Mouse (Mus musculus) urinary bladder, postnatal 4 days (tissue): ENCODE measurements around the gene Rgl1.

ENCODE experiments used
- DNase-seq, 2 experiments: peaks; one replicate each; pipeline ENCODE4 v3.0.0; 2021 to 2022; ENCODE audit warnings: low spot score in 2 of 2

Gene Rgl1

GRCm38 (mm10) chr1:152585385-152585984, 180.7 kb downstream of the Rgl1 start:
- DNase-seq, result no peak

GRCm38 (mm10) chr1:152584933-152585332, 181.2 kb downstream of the Rgl1 start:
- DNase-seq, result no peak

GRCm38 (mm10) chr1:152581127-152581905, 184.8 kb downstream of the Rgl1 start:
- no peak for DNase-seq

- no peak for DNase-seq
Measured at GRCm38 (mm10) chr1:152578944-152579343, 187.2 kb downstream of the Rgl1 start.

GRCm38 (mm10) chr1:152578108-152578721, 187.9 kb downstream of the Rgl1 start:
- DNase-seq, result no peak

GRCm38 (mm10) chr1:152576614-152577144, 189.5 kb downstream of the Rgl1 start:
- no peak for DNase-seq

- DNase-seq, result no peak
Measured at GRCm38 (mm10) chr1:152575096-152575495, 191.1 kb downstream of the Rgl1 start.

- DNase-seq, result no peak
Measured at GRCm38 (mm10) chr1:152573470-152574059, 192.6 kb downstream of the Rgl1 start.

GRCm38 (mm10) chr1:152572755-152573469, 193.2 kb downstream of the Rgl1 start:
- DNase-seq, result no peak

- DNase-seq, result no peak
Measured at GRCm38 (mm10) chr1:152571340-152571739, 194.8 kb downstream of the Rgl1 start.

GRCm38 (mm10) chr1:152570681-152571080, 195.5 kb downstream of the Rgl1 start:
- no peak for DNase-seq

GRCm38 (mm10) chr1:152563282-152563681, 202.9 kb downstream of the Rgl1 start:
- no peak for DNase-seq

GRCm38 (mm10) chr1:152562877-152563276, 203.3 kb downstream of the Rgl1 start:
- DNase-seq, result no peak

- peak in 1 of 2 experiments; percentile 43 for DNase-seq
Measured at GRCm38 (mm10) chr1:152560477-152560876, 205.7 kb downstream of the Rgl1 start.

- DNase-seq, result no peak
Measured at GRCm38 (mm10) chr1:152556576-152557281, 209.4 kb downstream of the Rgl1 start.

- peak; percentile 72 for DNase-seq
Measured at GRCm38 (mm10) chr1:152555944-152556573, 210.1 kb downstream of the Rgl1 start.

GRCm38 (mm10) chr1:152553912-152554547, 212.1 kb downstream of the Rgl1 start:
- no peak for DNase-seq

GRCm38 (mm10) chr1:152550973-152551372, 215.2 kb downstream of the Rgl1 start:
- no peak for DNase-seq

- DNase-seq, result no peak
Measured at GRCm38 (mm10) chr1:152550544-152550943, 215.6 kb downstream of the Rgl1 start.
